Mouse (Mus musculus) lung, postnatal 14 days (tissue): ENCODE measurements around the gene Stxbp2.

Experiments
- DNase-seq: peaks from one replicate; pipeline ENCODE4 v3.0.0; 2021

Gene Stxbp2

DNA sequence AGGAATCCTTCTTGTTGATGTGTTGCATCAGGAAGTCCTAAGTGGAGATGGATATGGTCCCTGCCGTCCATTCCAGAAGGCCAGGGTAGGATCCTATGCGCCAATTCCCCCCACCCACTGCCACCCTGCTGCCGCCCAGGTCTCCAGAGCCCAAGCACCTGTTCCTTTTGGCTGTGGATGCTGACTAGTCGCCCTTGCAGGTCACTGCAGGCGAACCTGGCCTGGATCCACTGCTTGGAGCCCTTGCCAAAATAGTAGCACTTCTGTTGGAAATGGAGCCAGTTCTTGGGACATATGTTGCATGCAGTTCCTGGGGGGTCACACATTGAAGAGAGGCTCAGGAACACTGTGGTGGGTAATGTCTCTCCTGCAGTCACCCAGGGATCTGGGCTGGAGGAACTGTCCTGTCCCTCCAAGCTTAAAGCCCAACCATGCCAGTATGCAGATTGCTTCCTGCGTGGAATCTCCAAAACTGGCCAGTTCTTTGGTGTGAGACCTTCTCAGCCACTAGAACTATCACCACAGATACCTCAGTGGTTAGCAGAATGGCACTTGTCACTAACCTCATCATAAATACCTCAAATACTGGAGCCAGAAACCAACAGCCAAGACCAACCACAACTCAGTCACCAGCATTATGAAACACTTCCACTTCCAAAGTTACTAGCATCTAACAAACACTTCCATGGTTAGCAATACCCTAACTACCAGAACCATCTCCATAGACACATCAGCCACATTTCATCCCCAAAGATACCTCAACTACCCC is 52.8 kb downstream of the Stxbp2 start:
- DNase-seq = no peak

DNA sequence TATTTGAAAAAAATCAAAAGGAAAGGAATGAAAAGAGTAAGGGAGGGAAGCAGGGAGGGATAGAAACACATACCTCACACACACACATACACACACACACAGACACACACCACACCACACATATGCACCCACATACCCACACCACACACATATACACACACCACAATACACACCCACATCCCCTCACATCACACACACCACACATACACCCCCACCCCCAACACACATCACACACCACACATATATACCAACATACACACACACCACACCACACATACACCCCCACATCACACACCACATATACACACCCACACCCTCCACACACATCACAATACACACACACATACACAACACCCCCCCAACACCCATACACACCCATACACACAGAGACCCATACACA is 53.8 kb downstream of the Stxbp2 start:
- no peak for DNase-seq

DNA sequence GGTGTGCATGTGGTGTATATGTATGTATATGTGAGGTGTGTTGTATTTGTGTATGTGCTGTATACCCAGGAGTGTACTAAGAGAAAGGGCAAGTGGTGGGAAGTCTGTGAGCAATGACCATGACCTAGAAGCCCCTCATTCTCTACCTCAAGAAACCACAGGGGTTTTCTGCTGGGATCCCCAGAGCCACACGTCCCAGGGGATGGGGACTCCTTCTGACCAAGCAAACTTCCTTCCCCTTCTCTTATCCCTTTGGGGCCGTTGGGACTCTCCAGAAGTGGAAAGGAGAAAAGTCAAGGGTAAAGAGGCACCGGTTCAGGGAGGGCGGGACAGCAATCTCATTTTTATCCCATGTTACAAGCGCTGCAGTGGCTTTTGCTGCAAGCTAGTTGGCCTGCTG is 54.7 kb downstream of the Stxbp2 start:
- no peak for DNase-seq

DNA sequence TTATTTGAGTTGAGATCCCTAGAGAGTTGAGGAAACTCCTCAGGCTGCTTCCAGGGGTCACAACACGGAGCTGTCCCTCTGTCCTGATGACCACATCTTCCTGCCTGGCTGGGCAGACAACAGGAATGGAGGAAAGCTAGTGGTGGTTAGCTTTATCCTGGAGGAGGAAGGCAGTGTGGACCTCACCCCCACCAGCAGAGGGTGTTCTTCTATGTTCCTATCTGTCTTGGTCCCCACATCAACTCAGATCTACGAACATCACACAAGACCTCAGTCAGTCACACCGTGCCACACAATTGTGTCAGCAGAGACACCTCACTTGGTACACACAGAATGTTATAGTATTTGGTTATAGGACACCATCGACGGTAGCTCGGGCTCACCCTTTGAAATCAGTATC is 56.8 kb downstream of the Stxbp2 start:
- DNase-seq = no peak

DNA sequence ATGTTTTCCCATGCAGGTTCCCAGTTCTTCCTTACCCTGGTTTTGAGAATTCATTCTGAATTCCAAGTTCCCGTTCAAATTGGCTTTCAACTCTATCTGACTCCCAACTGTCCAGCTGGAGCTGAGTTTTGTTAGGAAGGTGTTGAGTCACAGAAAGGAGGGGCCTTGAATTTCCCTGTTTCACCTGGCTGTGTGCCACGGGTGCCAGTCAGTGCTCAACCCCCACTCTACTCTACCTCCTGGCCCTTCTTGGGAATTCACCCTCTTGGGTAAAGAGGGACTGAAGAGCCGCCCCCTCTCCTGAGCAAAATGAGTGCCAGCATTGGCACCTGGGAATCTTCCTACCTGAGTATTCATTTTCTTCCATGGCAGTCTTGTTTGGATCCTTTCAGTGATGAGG is 60.0 kb downstream of the Stxbp2 start:
- peak; percentile 5 for DNase-seq
